Mouse (Mus musculus) telencephalon, adult 2 months (tissue): ENCODE results near the gene Upp2.

Experiments used
- DNase-seq: peaks from one replicate; pipeline ENCODE4 v3.0.0-alpha.2; 2011; ENCODE audit warnings: low read depth, low spot score

Gene Upp2

GRCm38 (mm10) chr2:58672520-58672919 lies 105.4 kb downstream of the Upp2 start:
- no peak for DNase-seq

GRCm38 (mm10) chr2:58679968-58680367 lies 112.9 kb downstream of the Upp2 start:
- no peak for DNase-seq

GRCm38 (mm10) chr2:58680794-58681193 lies 113.7 kb downstream of the Upp2 start:
- peak; percentile 45 for DNase-seq

GRCm38 (mm10) chr2:58681394-58681793 lies 114.3 kb downstream of the Upp2 start:
- no peak for DNase-seq

GRCm38 (mm10) chr2:58697501-58697900 lies 130.4 kb downstream of the Upp2 start:
- no peak for DNase-seq

- DNase-seq, result peak; percentile 58
Observed at GRCm38 (mm10) chr2:58699931-58700330, 132.8 kb downstream of the Upp2 start.

GRCm38 (mm10) chr2:58700354-58700753 lies 133.3 kb downstream of the Upp2 start:
- no peak for DNase-seq

GRCm38 (mm10) chr2:58701627-58702026 lies 134.5 kb downstream of the Upp2 start:
- DNase-seq, result no peak

- DNase-seq, result no peak
Observed at GRCm38 (mm10) chr2:58703226-58703625, 136.1 kb downstream of the Upp2 start.

GRCm38 (mm10) chr2:58703646-58704045 lies 136.5 kb downstream of the Upp2 start:
- no peak for DNase-seq

- DNase-seq, result no peak
Observed at GRCm38 (mm10) chr2:58704576-58704975, 137.5 kb downstream of the Upp2 start.

- no peak for DNase-seq
Observed at GRCm38 (mm10) chr2:58707676-58708075, 140.6 kb downstream of the Upp2 start.

- DNase-seq, result no peak
Observed at GRCm38 (mm10) chr2:58710234-58710633, 143.1 kb downstream of the Upp2 start.

- no peak for DNase-seq
Observed at GRCm38 (mm10) chr2:58711049-58711448, 144.0 kb downstream of the Upp2 start.

- DNase-seq, result no peak
Observed at GRCm38 (mm10) chr2:58711491-58711890, 144.4 kb downstream of the Upp2 start.

- DNase-seq, result no peak
Observed at GRCm38 (mm10) chr2:58711935-58712334, 144.8 kb downstream of the Upp2 start.

GRCm38 (mm10) chr2:58717898-58718297 lies 150.8 kb downstream of the Upp2 start:
- no peak for DNase-seq

GRCm38 (mm10) chr2:58737192-58737820 lies 170.2 kb downstream of the Upp2 start:
- peak; percentile 26 for DNase-seq

GRCm38 (mm10) chr2:58741213-58741612 lies 174.1 kb downstream of the Upp2 start:
- no peak for DNase-seq

- no peak for DNase-seq
Observed at GRCm38 (mm10) chr2:58742026-58742425, 174.9 kb downstream of the Upp2 start.

- DNase-seq, result no peak
Observed at GRCm38 (mm10) chr2:58743446-58743845, 176.3 kb downstream of the Upp2 start.

GRCm38 (mm10) chr2:58747483-58748229 lies 180.6 kb downstream of the Upp2 start:
- DNase-seq, result no peak

GRCm38 (mm10) chr2:58748296-58748695 lies 181.2 kb downstream of the Upp2 start:
- DNase-seq, result no peak
